Mouse (Mus musculus): Measurements from ENCODE around the gene Gatad2b.

GRCm38 (mm10) chr3:90276858-90277257 lies 16.1 kb upstream of the Gatad2b start:
- TF ChIP-seq POLR2A (IDR thresholded peaks at IDR 0.05; ENCODE audit: low read depth, low read length) (no peak), ZKSCAN1 (IDR thresholded peaks at IDR 0.05; ENCODE audit: borderline replicate concordance, low read depth, low read length) (no peak)
